Mouse (Mus musculus) B cell, adult 2 months (primary cell): Measurements from ENCODE around the gene Plk3.
"Not testable (repeated sequence)": the region's sequence is repeated elsewhere in the genome, so short reads cannot be mapped to it uniquely, and the experiment has no call there.

ENCODE experiments used
- DNase-seq, 2 experiments: peaks; one replicate each; pipeline ENCODE4 v3.0.0; 2022

Plk3 gene

DNA sequence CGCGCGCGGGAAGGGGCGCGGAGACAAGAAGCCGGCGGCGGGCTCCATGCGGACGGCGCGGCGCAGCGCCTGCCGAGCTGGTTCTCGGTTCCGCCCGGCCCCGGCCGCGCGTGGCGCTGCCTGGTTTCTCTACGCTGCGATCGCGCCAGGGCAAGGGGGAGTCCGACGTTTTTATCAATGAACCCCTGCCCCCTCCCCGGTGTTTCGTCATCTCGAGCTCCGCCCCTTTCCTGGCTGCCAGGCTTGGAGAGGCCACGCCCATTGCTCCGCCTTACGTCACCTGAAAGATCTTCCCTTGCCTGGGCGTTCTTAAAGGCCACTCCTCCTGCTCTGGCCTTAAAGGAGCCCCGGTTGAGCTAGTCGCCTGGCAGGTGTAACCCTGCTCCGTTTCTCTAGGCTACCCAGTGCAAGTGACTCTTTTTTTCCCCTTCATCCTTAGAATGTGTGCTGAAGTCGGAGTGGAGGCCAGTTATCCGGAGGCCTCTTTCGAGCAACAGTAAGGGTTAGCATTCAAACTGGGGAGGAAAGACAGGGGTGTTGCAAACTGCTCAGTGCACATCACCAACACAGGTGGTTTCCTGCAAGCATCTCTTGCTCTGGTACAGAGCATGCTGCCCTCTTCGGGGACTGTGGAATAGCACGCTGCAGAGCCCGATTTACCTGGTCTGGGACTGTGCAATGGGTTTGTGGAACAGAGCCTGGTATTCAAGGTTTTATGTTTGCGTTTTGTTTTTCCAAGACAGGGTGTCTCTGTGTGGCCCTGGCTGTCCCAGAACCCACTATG lies at the start of gene Plk3:
Plk3 (minus strand) TSS at position 147 of the 784 bp plus-strand sequence.
- peak; percentile 98 to 99 for DNase-seq

DNA sequence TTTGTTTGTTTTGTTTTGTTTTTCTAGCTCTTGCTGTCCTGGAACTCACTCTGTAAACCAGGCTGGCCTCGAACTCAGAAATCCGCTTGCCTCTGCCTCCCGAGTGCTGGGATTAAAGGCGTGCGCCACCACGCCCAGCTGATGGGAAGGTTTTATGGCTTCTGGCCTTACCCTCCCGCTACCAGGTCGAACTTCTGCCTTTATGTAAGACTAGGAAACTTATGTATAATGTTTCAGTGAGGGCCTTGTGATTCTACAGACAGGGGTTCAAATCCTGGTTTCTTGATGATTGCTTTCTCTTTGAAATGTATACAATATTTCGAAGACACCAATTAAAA lies 49.0 kb upstream of the Plk3 start:
- DNase-seq, result not testable (repeated sequence)

DNA sequence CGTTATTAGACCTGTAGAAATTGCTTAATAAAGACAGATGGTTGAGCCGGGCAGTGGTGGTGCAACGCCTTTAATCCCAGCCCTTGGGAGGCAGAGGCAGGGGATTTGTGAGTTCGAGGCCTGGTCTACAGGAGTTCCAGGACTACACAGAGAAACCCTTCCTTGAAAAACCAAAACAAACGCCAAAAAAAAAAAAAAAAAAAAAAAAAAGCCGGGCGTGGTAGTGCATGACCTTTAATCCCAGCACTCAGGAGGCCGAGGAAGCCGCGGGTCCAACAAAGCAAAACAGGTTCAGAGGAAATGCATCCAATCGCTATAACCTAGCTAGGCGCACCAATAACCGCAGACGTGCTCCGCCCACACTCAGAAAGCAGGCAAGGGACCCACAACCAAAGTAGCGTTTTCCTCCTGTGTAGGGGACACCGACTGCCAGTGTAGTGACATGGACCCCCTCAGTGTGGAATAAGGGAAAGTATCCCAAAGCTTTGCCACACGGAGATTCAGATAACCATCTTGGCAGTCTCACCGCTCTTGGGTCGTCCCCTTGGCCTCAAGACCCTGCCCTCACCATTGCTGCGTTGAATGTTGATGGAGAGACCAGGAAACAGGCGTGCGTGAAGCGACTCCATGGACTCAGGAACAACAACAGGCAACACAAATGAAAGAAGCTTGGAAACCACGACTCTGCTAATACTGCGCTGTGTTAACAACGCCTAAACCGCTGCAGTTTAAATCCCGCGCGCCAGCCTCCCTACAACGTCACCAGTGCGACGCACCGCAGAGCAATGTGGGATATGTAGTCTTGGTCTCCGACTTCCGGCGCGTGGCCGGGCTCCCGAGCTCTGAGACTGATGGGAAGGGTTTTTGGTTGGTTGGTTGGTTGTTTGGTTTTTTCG lies 48.3 kb upstream of the Plk3 start, which contains the start of gene Kif2c:
Kif2c (minus strand) TSS at position 777 of the 896 bp plus-strand sequence.
- peak; percentile 95 to 96 for DNase-seq

DNA sequence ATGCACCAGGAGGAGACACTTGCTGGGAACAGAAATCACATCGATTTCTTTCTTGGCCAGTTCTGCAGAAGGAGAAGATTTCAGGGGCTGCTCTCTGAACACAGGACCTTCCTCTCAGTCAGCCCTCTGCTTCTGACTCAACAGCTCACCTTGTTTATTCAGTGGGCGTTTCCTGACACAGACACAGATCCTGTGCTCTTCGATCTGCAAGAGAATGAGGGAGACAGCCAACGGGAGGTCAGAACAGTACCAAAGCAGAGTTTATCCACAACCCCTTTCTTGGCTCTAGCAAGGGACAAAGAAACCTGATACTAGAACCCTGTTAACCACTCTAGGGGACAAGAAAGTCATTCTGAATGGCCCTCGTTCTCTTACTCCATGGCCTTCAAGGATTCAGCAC lies 36.2 kb upstream of the Plk3 start:
- DNase-seq, result no peak

DNA sequence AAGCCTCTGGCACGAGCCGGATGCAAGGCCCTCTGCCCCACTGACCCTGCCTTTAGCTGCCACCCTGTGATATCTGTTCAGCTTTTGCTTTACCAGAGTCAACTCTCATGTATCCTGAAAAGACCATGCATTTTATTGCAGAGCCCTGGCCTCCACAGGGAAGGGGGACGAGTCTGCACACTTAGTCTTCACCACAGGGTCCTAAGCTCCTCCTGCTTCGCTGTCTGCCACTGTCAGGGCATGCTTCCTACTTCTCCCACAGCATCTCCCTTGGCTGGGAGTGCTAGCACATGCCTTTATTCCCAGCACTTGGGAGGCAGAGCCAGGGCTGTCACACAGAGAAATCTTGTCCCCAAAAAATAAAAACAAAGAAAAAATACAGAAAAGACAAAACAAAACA lies 27.4 kb upstream of the Plk3 start:
- DNase-seq, result no peak

DNA sequence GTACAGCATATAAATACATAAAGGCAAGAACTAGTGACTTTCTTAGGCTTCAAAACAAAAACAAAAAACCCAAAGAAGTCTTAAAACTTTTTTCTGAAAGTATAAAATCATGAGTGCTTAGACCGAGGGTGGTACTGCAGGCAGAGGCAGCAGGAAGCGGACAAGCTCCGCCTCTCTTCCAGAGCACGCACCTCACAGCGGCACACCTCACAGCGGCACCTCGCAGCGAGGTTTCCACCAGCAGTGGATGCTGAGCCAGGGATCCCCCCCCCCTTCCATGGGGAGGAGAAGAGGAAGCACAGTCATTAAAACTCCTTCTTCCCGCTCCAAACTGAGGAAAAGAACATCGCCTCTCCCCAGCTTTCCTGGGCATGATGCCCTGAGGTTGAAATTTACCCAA lies 25.9 kb upstream of the Plk3 start:
- DNase-seq, result no peak

DNA sequence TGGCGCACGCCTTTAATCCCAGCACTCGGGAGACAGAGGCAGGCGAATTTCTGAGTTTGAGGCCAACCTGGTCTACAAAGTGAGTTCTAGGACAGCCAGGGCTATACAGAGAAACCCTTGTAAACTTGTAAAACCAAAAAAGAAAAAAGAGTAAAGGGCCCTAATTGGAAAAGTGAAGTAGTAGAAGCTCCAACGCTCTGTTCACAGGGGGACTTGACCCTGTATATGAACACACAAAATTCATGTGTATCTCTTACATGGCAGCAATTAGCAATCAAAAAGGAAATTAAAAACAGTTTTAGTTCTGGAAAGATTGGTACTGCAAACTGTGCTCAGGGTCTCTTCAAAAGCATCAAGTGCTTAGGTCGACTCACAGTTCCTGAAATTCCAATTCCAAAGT lies 22.6 kb upstream of the Plk3 start:
- DNase-seq, result no peak

DNA sequence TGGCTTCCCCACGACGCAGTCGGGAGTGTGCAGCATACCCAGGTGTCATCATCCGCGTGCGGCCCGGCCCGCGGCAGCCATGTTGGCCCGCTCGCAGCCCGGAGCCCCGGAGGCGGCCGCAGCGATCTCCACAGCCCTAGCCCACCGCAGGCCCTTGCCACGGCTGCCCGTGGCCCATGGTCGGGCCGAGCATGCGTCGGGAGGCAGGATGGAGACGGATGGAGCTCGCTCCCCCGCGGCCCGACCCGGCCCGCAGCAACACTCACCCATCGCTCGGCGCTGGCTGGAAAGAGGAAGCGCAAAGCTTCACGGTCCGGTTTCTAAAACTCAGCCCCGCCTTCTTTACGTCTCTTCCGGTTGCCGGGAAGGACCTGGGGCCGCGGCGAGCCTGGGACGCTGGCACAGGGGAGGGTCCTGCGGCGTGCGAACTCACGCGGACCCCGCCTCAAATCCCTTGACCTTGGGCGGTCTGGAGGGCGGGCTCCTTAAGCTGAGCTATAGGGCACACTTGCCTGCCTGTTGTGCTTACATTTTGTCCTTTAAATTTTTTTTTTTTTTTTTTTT lies 22.1 kb upstream of the Plk3 start, which contains the start of gene Rps8:
Rps8 (minus strand) TSS at position 452 of the 564 bp plus-strand sequence.
- DNase-seq, result peak; percentile 84 to 87

DNA sequence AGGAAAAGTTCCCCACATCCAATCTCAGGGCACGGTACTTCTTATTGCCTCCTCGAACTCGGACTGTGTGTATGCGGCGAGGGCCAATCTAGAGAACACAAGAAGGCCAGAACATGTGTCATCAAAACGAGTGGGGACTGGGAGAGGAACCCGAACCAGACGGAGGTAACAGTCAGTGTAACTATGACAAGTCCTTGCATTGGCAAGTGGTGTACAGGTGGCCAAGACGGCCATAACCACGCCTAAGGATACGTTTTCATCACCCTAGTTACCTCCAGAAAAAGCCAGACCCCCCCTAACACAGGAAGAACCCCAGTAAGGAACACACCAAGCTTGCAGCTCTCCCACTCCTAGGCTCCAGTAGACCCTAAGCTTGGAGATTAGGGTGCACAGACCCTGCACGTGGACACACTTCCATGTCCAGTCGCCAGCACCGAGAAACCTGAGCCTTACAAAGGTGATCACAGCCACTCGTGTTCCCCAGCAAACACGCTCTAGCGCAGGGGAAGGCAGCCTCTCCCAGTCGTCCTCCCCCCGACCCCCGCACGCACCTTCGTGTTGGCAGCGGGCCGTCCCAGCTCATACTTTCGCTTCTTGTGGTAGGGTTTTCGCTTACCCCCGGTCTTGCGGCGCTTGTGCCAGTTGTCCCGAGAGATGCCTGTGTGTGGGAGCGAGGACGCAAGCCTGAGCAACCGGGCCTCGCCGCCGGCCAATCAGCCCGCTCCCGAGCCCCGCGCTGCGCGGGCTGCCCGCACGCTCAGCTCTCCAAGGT lies 21.4 kb upstream of the Plk3 start:
- DNase-seq, result no peak

DNA sequence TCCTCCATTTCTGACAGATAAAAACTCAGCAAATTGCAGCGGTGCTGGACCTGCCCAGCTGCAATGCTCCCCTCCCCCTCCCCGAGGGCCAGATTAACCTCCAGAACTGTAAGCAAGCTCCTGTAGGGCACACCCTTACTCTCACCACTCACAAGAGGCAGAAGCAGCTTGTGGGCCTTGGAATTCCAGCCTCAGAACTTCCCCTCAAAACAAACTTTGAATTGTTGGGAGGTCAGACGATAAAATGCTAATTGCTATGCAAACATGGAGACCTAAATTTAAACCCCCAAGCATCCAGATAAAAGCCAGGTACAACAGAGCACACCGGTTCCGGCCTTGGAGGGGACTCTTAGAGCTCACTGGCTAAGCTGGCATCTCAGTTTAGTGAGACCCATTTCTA lies 19.0 kb upstream of the Plk3 start:
- DNase-seq, result no peak

DNA sequence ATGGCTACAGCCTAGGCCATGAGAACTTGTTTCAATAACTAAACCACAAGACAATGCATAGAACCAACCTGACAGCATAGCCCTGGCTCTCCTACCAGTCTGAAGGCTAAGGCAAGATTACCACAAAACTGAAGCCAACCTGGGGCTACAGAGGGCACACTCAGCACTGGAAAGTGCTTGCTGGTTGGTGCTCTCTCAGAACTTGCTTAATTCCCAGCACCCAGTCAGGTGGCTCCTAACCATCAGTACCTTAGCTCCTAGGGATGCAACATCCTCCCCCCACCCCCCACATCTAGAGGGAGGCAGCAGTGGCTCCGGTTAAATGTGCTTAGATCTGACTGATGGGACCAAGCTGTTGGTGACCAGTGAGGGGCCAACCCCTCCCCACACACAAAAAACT lies 17.7 kb upstream of the Plk3 start:
- no peak for DNase-seq

DNA sequence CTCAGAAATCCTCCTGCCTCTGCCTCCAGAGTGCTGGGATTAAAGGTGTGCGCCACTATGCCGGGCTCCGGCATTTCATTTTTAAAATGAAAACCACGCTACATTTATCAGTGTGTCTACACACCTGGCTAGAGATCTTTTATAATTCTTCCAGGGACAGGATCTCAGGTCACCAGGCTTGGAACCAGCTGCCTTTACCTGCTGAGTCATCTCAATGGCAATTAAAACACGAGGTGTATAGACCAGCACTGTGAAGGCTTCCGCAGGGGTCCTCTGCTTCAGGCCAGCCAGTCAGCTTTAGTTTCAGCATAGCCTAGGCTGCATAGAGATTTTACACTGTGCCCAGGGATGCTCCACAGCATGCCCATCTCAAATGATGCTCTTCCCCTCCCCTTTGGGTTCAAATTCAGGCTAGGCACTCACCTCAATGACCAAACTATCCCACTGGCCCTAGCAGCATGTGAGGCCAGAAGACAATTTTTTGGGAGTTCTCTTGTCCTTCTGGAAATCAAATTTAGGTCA lies 16.5 kb upstream of the Plk3 start:
- no peak for DNase-seq

DNA sequence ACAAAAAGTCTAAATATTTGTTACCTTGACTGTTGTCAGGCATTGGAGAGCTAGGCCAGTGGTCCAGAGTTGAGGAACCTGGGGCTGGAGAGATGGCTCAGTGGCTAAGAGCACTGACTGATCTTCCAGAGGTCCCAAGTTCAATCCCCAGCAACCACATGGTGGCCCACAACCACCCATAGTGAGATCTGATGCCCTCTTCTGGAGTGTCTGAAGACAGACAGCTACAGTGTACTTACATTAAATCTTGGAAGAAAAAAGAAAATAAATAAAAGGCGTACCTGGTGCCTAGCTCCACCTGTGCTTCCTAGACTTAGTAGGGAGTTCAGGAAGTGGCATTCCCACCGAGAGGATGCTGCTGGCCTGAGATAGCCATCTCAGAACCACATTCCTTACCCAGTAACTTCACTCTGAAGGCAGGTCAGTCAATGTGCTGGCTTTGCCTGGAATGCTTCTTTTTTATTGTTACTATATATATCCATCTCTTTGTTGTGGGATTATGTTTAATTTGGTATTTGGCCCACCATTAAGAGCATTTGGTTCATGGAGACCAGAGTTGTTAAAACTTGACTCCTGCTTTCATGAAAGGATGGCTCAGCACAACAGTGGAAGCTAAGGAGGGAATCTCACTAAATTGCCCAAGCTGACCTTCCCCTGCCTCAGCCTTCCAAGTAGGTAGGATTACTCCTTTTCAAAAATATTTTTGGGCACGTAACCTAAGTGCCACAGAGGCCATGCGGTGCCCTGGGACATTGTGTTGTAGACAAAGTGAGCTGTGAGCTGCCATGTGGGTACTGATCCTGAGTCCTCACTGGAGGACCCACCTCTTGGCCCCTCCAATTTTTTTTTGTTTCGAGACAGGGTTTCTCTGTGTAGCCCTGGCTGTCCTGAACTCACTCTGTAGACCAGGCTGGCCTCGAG lies 15.8 kb upstream of the Plk3 start:
- no peak for DNase-seq

DNA sequence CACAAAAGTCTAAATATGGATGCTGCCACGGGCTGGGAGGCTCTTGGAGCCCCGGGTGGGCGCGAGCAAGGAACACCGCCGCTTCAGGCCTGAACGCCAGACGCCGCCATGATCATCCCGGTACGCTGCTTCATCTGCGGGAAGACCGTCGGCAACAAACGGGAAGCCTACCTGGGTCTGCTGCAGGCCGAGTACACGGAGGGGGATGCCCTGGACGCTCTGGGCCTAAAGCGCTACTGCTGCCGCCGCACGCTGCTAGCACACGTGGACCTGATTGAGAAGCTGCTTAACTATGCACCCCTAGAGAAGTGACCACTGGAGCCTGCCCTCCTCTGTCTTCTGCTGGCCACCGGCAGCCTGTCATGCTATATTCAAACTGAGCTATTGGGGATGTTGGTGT lies 15.1 kb upstream of the Plk3 start:
- no peak for DNase-seq

DNA sequence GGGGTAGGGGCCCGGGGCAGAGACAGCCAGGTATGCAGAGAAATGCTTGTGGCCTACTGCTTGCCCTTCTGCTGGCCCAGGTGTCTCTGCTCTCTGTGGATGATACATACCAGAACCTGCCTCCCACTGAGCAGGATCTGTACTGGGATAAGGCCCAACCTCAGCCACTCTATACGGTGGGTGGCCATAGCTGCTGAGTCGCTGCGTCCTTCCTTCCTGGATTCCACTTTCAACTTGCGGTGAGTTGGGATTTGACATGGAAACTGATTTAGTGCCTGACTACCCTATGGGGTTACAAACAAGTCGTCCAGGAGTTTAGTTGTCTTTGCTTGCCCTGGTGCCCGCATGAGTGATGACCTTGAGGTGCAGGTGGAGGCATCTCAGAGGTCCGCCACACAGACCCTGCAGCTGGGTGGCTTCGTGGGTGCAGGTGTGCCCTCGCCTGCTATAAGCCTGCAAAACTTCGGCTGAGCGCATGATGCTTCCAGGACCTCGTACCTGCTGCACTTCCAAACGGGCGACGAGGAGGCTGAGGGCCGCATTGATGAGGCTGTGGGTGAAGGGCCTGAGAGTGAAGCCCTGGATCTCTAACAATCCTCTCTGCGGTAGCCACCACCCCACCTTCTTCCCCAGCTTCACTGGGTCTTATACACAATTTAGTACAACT lies 14.4 kb upstream of the Plk3 start:
- DNase-seq, result no peak

DNA sequence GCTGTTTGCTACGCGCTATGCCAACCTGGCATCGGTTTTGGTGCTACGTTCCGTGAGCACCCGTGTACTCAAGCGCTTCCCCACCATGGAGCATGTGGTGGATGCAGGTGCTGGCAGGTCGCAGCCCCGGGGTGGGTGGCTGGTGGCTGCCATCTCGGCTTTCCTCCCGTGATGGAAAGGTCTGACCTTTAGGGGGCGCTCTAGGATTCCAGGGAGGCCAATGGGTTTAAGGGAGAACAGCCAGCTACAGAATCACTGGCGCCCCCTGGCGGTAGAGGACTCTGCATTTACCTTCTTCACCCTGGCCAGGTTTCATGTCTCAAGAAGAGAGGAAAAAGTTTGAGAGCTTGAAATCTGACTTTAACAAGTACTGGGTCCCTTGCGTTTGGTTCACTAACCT lies 12.4 kb upstream of the Plk3 start:
- peak; percentile 98 for DNase-seq

DNA sequence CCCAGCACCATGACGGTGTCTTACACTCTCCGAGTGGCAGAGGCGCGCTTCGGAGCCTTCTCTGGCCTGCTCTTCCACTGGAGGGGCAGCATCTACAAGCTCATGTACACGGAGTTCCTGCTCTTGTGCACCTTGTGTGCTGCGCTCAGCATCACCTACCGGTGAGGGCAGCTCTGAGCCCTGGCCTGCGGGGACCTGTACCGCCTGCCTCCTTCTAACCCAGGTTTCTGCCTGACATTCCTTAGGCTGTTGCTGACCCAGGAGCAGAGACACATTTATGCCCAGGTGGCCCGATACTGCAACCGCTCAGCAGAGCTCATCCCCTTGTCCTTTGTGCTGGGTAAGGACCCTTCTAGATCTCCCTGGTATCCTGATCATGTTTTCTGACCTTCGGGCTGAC lies 11.5 kb upstream of the Plk3 start:
- no peak for DNase-seq

DNA sequence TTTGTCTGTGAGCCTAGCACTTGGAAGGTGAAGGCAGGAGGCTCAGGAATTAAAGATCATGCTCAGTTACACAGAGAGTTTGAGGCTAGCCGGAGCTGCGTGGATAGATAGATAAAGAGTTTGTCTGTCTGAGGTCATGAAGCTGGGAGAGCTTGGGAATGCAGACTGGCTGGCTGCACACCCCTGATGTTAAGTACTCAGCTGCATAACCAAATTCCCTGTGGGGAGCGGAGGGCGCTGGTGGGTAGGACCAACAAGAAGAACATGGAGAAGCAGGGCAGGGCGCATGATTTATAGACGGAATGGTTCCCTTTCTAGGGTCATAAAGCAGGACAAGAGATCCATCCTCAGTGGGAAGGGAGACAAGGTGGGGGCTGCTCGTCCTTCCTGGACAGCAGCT lies 9.3 kb upstream of the Plk3 start:
- DNase-seq, result no peak

DNA sequence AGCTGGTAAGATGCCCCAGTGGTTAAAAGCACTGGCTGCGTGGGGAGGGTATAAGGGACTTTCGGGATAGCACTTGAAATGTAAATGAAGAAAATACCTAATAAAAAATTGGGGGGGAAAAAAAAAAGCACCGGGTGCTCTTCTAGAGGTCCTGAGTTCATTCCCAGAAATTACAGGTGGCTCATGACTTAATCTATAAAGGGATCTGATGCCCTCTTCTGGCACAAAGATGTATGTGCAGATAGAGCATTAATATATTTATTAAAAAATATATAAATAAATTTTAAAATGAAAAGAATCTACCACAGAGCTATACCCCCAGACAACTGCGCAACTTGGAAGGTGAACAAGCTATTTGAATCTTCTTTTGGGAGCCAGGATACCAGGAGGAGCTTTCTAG lies 6.8 kb upstream of the Plk3 start:
- no peak for DNase-seq

DNA sequence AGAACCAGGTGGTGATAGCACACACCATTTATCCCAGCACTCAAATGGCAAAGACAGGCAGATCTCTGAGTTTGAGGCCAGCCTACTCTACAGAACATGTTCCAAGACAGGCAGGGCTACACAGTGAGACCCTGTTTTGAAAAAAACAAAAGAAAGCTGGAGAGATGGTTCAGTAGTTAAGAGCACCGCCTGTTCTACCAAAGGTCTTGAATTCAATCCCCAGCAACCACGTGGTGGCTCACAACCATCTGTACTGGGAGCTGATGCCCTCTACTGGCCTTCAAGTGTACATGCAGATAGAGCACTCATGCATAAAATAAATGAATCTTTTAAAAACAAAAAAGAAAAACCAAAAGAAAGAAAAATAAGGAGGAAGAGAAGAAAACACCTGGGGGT lies 5.5 kb upstream of the Plk3 start:
- peak; percentile 64 to 72 for DNase-seq
